Mouse (Mus musculus): Measurements from ENCODE around the gene Tnnc1.

DNA sequence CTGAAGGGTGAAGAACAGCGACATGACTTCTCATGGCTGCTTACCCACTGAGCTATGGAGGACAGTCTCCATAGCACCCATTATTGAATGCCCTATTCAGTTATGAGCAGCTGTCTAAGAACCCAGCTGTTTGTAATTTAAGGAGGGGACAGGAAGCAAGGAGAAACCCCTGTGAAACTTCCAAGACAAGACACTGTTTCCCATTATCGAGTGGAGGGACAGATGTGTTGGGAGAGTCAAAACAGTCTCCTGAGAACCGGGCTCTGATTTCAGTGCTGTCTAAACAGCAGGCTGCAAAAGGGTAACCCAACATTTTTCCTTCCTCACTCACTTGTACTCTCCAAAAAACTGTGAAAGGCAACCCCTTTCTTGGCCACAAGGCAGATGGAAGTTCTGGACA, 32.4 kb downstream of the Tnnc1 start:
- no peak for TF ChIP-seq GATA1 (IDR thresholded peaks at IDR 0.05; ENCODE audit: borderline replicate concordance, low read length)
- no peak for TF ChIP-seq FLI1 (IDR thresholded peaks at IDR 0.05; ENCODE audit: low read length)
